Mouse (Mus musculus) G1E (cell line): ENCODE results near the gene Rps6kc1.

Experiments
- CTCF ChIP-seq: IDR thresholded peaks from 2 replicates; pipeline ENCODE4 v1.5.1; 2012; ENCODE audit warnings: low read depth, low read length, inconsistent platforms, mixed read lengths
- POLR2AphosphoS5 ChIP-seq: IDR thresholded peaks from 2 replicates; pipeline ENCODE4 v1.6.1; 2012; ENCODE audit warnings: low read depth, low read length, inconsistent platforms; ENCODE audit not compliant: insufficient replicate concordance
- TAL1 ChIP-seq: conservative IDR thresholded peaks from 2 replicates; pipeline ENCODE4 v1.6.1; 2012; ENCODE audit warnings: low read depth, low read length, inconsistent platforms, mixed read lengths

DNA sequence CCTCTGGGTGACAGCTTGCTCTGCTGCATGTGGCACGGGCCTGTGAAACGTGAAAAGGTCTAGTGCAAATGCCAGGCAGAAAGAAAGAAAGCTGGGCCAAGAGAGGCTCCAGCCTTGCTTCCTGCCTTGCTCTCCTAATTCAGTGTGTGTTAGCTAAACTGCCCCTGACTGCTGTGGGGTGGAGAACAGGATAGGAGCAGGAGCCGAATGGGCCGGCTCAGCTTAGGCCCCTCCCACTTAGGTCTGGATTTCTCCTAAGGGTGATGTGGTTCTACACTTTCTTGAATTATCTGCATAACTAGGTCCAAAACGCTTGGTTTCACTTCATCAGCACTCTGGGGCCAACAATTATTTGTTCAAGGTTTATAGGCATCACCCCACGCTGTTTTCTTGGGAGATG, 119.9 kb downstream of the Rps6kc1 start:
- TF ChIP-seq TAL1 (no peak), CTCF (no peak), POLR2AphosphoS5 (no peak)
